Mouse (Mus musculus) E14TG2a.4 (cell line): ENCODE measurements at regions not wholly inside any gene's neighbourhood (a gene's known extent, or its start where the extent isn't known, plus 50 kb on each side); places are given as distances from the start of the nearest gene placed in this dataset.
"Not testable (repeated sequence)": the region's sequence is repeated elsewhere in the genome, so short reads cannot be mapped to it uniquely, and the experiment has no call there.

ENCODE experiments used
- H3K27me3 ChIP-seq: 2 replicates; pipeline ENCODE4 v1.6.1; 2014; ENCODE audit warnings: low read length, control low read depth; ENCODE audit not compliant: insufficient read depth
- H3K36me3 ChIP-seq: 2 replicates; pipeline ENCODE4 v1.6.1; 2014; ENCODE audit warnings: low read length, control low read depth; ENCODE audit not compliant: insufficient read depth
- H3K4me1 ChIP-seq: replicated peaks from 2 replicates; pipeline ENCODE4 v1.6.1; 2014; ENCODE audit warnings: low read depth, low read length, control low read depth
- H3K4me3 ChIP-seq: replicated peaks from 2 replicates; pipeline ENCODE4 v1.5.1; 2014; ENCODE audit warnings: mild to moderate bottlenecking, low read length
- H3K9me3 ChIP-seq: 2 replicates; pipeline ENCODE4 v1.6.1; 2014; ENCODE audit warnings: low read length, control low read depth
- CTCF ChIP-seq: conservative IDR thresholded peaks from 2 replicates; pipeline ENCODE4 v1.5.1; 2014; ENCODE audit warnings: low read length
- NANOG ChIP-seq: IDR thresholded peaks from 2 replicates; pipeline ENCODE4 v1.6.1; 2014; ENCODE audit warnings: borderline replicate concordance, low read length, mixed read lengths
- POU5F1 ChIP-seq: IDR thresholded peaks from 2 replicates; pipeline ENCODE4 v1.6.1; 2014; ENCODE audit warnings: low read length, borderline replicate concordance

GRCm38 (mm10) chr10:56856186-56856585, 479.1 kb downstream of the Gja1 start:
- Histone ChIP-seq H3K27me3 (no peaks in the 10 kb centered on the region), H3K36me3 (no peaks in the 10 kb centered on the region), H3K4me1 (no peaks in the 10 kb centered on the region), H3K9me3 (no peaks in the 10 kb centered on the region), H3K4me3 (no peak overlapping the region)
- TF ChIP-seq NANOG = no peak
- no peak for TF ChIP-seq CTCF
- TF ChIP-seq POU5F1 = no peak

- Histone ChIP-seq H3K4me3 (no peak overlapping the region), H3K27me3 (no peaks in the 10 kb centered on the region), H3K4me1 (no peaks in the 10 kb centered on the region), H3K9me3 (no peaks in the 10 kb centered on the region), H3K36me3 (no peaks in the 10 kb centered on the region)
- no peak for TF ChIP-seq CTCF
- no peak for TF ChIP-seq NANOG
Measured at GRCm38 (mm10) chr10:56879744-56880143, 502.6 kb downstream of the Gja1 start.

GRCm38 (mm10) chr10:56880154-56880591, 503.0 kb downstream of the Gja1 start:
- H3K36me3 ChIP-seq = no peaks in the 10 kb centered on the region
- H3K27me3 ChIP-seq = no peaks in the 10 kb centered on the region
- H3K9me3 ChIP-seq = no peaks in the 10 kb centered on the region
- no peaks in the 10 kb centered on the region for H3K4me1 ChIP-seq
- TF ChIP-seq CTCF (no peak), NANOG (no peak), POU5F1 (no peak)
- H3K4me3 ChIP-seq = no peak overlapping the region

GRCm38 (mm10) chr10:56884456-56885410, 507.6 kb downstream of the Gja1 start:
- H3K9me3 ChIP-seq = no peaks in the 10 kb centered on the region
- no peak overlapping the region for H3K4me3 ChIP-seq
- H3K27me3 ChIP-seq = no peaks in the 10 kb centered on the region
- no peaks in the 10 kb centered on the region for H3K36me3 ChIP-seq
- no peak for TF ChIP-seq NANOG
- TF ChIP-seq POU5F1 = no peak
- TF ChIP-seq CTCF = no peak
- H3K4me1 ChIP-seq = no peaks in the 10 kb centered on the region

- H3K9me3 ChIP-seq, H3K36me3 ChIP-seq, H3K4me1 ChIP-seq: not testable (repeated sequence)
Measured at GRCm38 (mm10) chr10:56891530-56891929, 514.4 kb downstream of the Gja1 start.

GRCm38 (mm10) chr10:56892666-56893209, 515.6 kb downstream of the Gja1 start:
- Histone ChIP-seq H3K36me3 (no peaks in the 10 kb centered on the region), H3K27me3 (no peaks in the 10 kb centered on the region), H3K4me1 (no peaks in the 10 kb centered on the region), H3K9me3 (no peaks in the 10 kb centered on the region), H3K4me3 (no peak overlapping the region)
- TF ChIP-seq CTCF (no peak), NANOG (no peak), POU5F1 (no peak)

More at GRCm38 (mm10) chr10:56891530-56891929, 514.4 kb downstream of the Gja1 start:
- H3K27me3 ChIP-seq, H3K4me3 ChIP-seq: not testable (repeated sequence)

GRCm38 (mm10) chr10:56893210-56893705, 516.1 kb downstream of the Gja1 start:
- H3K36me3 ChIP-seq = no peaks in the 10 kb centered on the region
- H3K4me1 ChIP-seq = no peaks in the 10 kb centered on the region
- H3K27me3 ChIP-seq = no peaks in the 10 kb centered on the region
- no peak for TF ChIP-seq CTCF
- TF ChIP-seq NANOG = no peak
- no peak for TF ChIP-seq POU5F1
- H3K4me3 ChIP-seq = no peak overlapping the region
- no peaks in the 10 kb centered on the region for H3K9me3 ChIP-seq

GRCm38 (mm10) chr10:56899640-56900274, 522.6 kb downstream of the Gja1 start:
- Histone ChIP-seq H3K27me3 (no peaks in the 10 kb centered on the region), H3K9me3 (no peaks in the 10 kb centered on the region), H3K4me1 (no peaks in the 10 kb centered on the region), H3K4me3 (no peak overlapping the region), H3K36me3 (no peaks in the 10 kb centered on the region)
- TF ChIP-seq POU5F1 (no peak), CTCF (no peak), NANOG (no peak)

- H3K9me3 ChIP-seq = no peaks in the 10 kb centered on the region
- no peak overlapping the region for H3K4me3 ChIP-seq
- H3K4me1 ChIP-seq = no peaks in the 10 kb centered on the region
- TF ChIP-seq NANOG = no peak
- TF ChIP-seq CTCF = no peak
- TF ChIP-seq POU5F1 = no peak
- no peaks in the 10 kb centered on the region for H3K27me3 ChIP-seq
- no peaks in the 10 kb centered on the region for H3K36me3 ChIP-seq
Measured at GRCm38 (mm10) chr10:56900914-56901313, 523.8 kb downstream of the Gja1 start.
